Mouse (Mus musculus) liver, embryonic 12.5 days (tissue): ENCODE data around the gene Ryk. TPM values are rescaled to one million over a fixed set of nuclear protein-coding genes. Genes with fewer than 3 reads are reported as not detected.

Experiments used
- ATAC-seq: fragments of 200-750 bp; cut with Nextera tagmentation; 2 replicates; pipeline ENCODE4 v1.8.0; 2017; ENCODE audit warnings: moderate number of reproducible peaks, mild to moderate bottlenecking, moderate library complexity
- H3K27ac ChIP-seq: fragments of 300-500 bp; sonication (generic); 2 replicates; pipeline ENCODE4 v1.5.1; 2016; ENCODE audit warnings: mild to moderate bottlenecking
- H3K27me3 ChIP-seq: fragments of 300-500 bp; sonication (generic); replicated peaks from 2 replicates; pipeline ENCODE4 v1.6.1; 2016; ENCODE audit warnings: mild to moderate bottlenecking, moderate library complexity
- H3K36me3 ChIP-seq: fragments of 300-500 bp; sonication (generic); 2 replicates; pipeline ENCODE4 v1.6.1; 2016; ENCODE audit warnings: mild to moderate bottlenecking, moderate library complexity
- H3K4me1 ChIP-seq: fragments of 300-500 bp; sonication (generic); 2 replicates; pipeline ENCODE4 v1.6.1; 2016
- H3K4me2 ChIP-seq: fragments of 300-500 bp; sonication (generic); 2 replicates; pipeline ENCODE4 v1.6.1; 2016; ENCODE audit warnings: mild to moderate bottlenecking, moderate library complexity
- H3K4me3 ChIP-seq: fragments of 300-500 bp; sonication (generic); 2 replicates; pipeline ENCODE4 v1.5.1; 2016; ENCODE audit warnings: mild to moderate bottlenecking, moderate library complexity
- H3K9ac ChIP-seq: fragments of 300-500 bp; sonication (generic); 2 replicates; pipeline ENCODE4 v1.6.1; 2016; ENCODE audit warnings: mild to moderate bottlenecking, moderate library complexity
- H3K9me3 ChIP-seq: fragments of 300-500 bp; sonication (generic); replicated peaks from 2 replicates; pipeline ENCODE4 v1.6.1; 2016; ENCODE audit warnings: mild to moderate bottlenecking, moderate library complexity
- WGBS: fragments of 180-500 bp; shearing (Covaris S2); methylation state at CpG from one replicate; pipeline ENCODE4 v1.1.7; 2016; ENCODE audit not compliant: insufficient replicate concordance; 5-methylcytosine and 5-hydroxymethylcytosine counted together
- polyA plus RNA-seq: library from polyadenylated mRNA; unstranded; fragments of >200 nt; fragmentation: Nextera tagmentation; extraction: Ambion mirVana; gene quantifications from 2 replicates; pipeline ENCODE4 v1.2.1, GENCODE M21; 2016

Ryk gene
- polyA plus RNA-seq, 1 experiment from 2014 or later, result 8.3 TPM

- Histone ChIP-seq H3K27me3 (no peaks in the 10 kb centered on the region), H3K9me3 (no peaks in the 10 kb centered on the region), H3K36me3 (peaks cover 9% of the 10 kb centered on the region), H3K27ac (no peak overlapping the region), H3K4me2 (no peak overlapping the region), H3K4me1 (no peaks in the 10 kb centered on the region), H3K9ac (no peak overlapping the region), H3K4me3 (no peak overlapping the region)
- ATAC-seq, result no peak
- WGBS, result 48% methylated on average over 1 of the region's 1 CpGs
Measured at GRCm38 (mm10) chr9:102914583-102914982, 79.9 kb downstream of the Ryk start.

- no peak for ATAC-seq
Measured at GRCm38 (mm10) chr9:102915292-102915854, 80.7 kb downstream of the Ryk start.

GRCm38 (mm10) chr9:102916076-102916475, 81.4 kb downstream of the Ryk start:
- Histone ChIP-seq H3K4me2 (no peak overlapping the region), H3K36me3 (no peaks in the 10 kb centered on the region; the same call in 1 of the 2 replicates), H3K27me3 (no peaks in the 10 kb centered on the region), H3K9me3 (no peaks in the 10 kb centered on the region), H3K4me1 (no peaks in the 10 kb centered on the region), H3K9ac (no peak overlapping the region), H3K27ac (no peak overlapping the region), H3K4me3 (no peak overlapping the region)
- no peak for ATAC-seq
- 84% methylated on average over 7 of the region's 7 CpGs for WGBS

More at GRCm38 (mm10) chr9:102915292-102915854, 80.7 kb downstream of the Ryk start:
- H3K9ac ChIP-seq, result no peak overlapping the region
- WGBS, result 51% methylated on average over 3 of the region's 3 CpGs
- H3K4me3 ChIP-seq, result no peak overlapping the region
- H3K27me3 ChIP-seq, result no peaks in the 10 kb centered on the region
- no peaks in the 10 kb centered on the region for H3K4me1 ChIP-seq
- H3K27ac ChIP-seq, result no peak overlapping the region
- H3K4me2 ChIP-seq, result no peak overlapping the region
- no peaks in the 10 kb centered on the region for H3K9me3 ChIP-seq
- peaks cover 2% of the 10 kb centered on the region; the same call in 1 of the 2 replicates for H3K36me3 ChIP-seq

- Histone ChIP-seq H3K4me3 (no peak overlapping the region), H3K27me3 (no peaks in the 10 kb centered on the region), H3K9me3 (no peaks in the 10 kb centered on the region), H3K9ac (no peak overlapping the region), H3K4me2 (no peak overlapping the region), H3K27ac (no peak overlapping the region), H3K4me1 (no peaks in the 10 kb centered on the region), H3K36me3 (no peaks in the 10 kb centered on the region)
- ATAC-seq, result no peak
- WGBS, result 66% methylated on average over 8 of the region's 8 CpGs
Measured at GRCm38 (mm10) chr9:102917532-102918129, 82.9 kb downstream of the Ryk start.

GRCm38 (mm10) chr9:102919486-102919885, 84.8 kb downstream of the Ryk start:
- Histone ChIP-seq H3K9me3 (no peaks in the 10 kb centered on the region), H3K27me3 (no peaks in the 10 kb centered on the region), H3K4me3 (no peak overlapping the region), H3K27ac (no peak overlapping the region), H3K9ac (no peak overlapping the region), H3K4me2 (no peak overlapping the region), H3K4me1 (peaks cover 6% of the 10 kb centered on the region), H3K36me3 (no peaks in the 10 kb centered on the region)
- no peak for ATAC-seq
- WGBS, result 45% methylated on average over 5 of the region's 5 CpGs

- Histone ChIP-seq H3K27ac (no peak overlapping the region), H3K9me3 (no peaks in the 10 kb centered on the region), H3K36me3 (no peaks in the 10 kb centered on the region), H3K4me2 (no peak overlapping the region), H3K4me3 (no peak overlapping the region), H3K9ac (no peak overlapping the region), H3K4me1 (peaks cover 16% of the 10 kb centered on the region), H3K27me3 (no peaks in the 10 kb centered on the region)
- ATAC-seq, result no peak
- 78% methylated on average over 13 of the region's 13 CpGs for WGBS
Measured at GRCm38 (mm10) chr9:102921791-102922190, 87.1 kb downstream of the Ryk start.

- 81% methylated on average over 7 of the region's 7 CpGs for WGBS
- H3K4me3 ChIP-seq, result no peak overlapping the region
- ATAC-seq, result no peak
- no peaks in the 10 kb centered on the region for H3K27me3 ChIP-seq
- H3K27ac ChIP-seq, result no peak overlapping the region
- H3K36me3 ChIP-seq, result no peaks in the 10 kb centered on the region
- no peak overlapping the region for H3K4me2 ChIP-seq
- no peak overlapping the region for H3K9ac ChIP-seq
- no peaks in the 10 kb centered on the region for H3K9me3 ChIP-seq
- H3K4me1 ChIP-seq, result peaks cover 16% of the 10 kb centered on the region
Measured at GRCm38 (mm10) chr9:102922866-102923434, 88.2 kb downstream of the Ryk start.

- H3K4me1 ChIP-seq, result peaks cover 16% of the 10 kb centered on the region
- H3K36me3 ChIP-seq, result no peaks in the 10 kb centered on the region
- H3K9ac ChIP-seq, result no peak overlapping the region
- H3K27ac ChIP-seq, result no peak overlapping the region
- H3K4me2 ChIP-seq, result no peak overlapping the region
- no peaks in the 10 kb centered on the region for H3K27me3 ChIP-seq
- 71% methylated on average over 11 of the region's 11 CpGs for WGBS
- ATAC-seq, result no peak
- H3K4me3 ChIP-seq, result no peak overlapping the region
- no peaks in the 10 kb centered on the region for H3K9me3 ChIP-seq
Measured at GRCm38 (mm10) chr9:102923836-102924235, 89.1 kb downstream of the Ryk start.

- Histone ChIP-seq H3K9ac (no peak overlapping the region), H3K4me3 (no peak overlapping the region), H3K36me3 (no peaks in the 10 kb centered on the region), H3K27me3 (no peaks in the 10 kb centered on the region), H3K27ac (no peak overlapping the region), H3K4me2 (peak overlapping the region; percentile 41), H3K4me1 (peaks cover 16% of the 10 kb centered on the region), H3K9me3 (no peaks in the 10 kb centered on the region)
- 22% methylated on average over 15 of the region's 15 CpGs for WGBS
- ATAC-seq, result peak; percentile 54
Measured at GRCm38 (mm10) chr9:102924627-102925316, 90.1 kb downstream of the Ryk start.

- ATAC-seq, result peak; percentile 46; the same call in 1 of the 2 replicates
- WGBS, result 70% methylated on average over 3 of the region's 3 CpGs
Measured at GRCm38 (mm10) chr9:102926137-102926536, 91.4 kb downstream of the Ryk start.

GRCm38 (mm10) chr9:102929776-102930175, 95.1 kb downstream of the Ryk start:
- Histone ChIP-seq H3K27ac (no peak overlapping the region), H3K27me3 (no peaks in the 10 kb centered on the region), H3K4me2 (no peak overlapping the region), H3K36me3 (no peaks in the 10 kb centered on the region), H3K4me3 (no peak overlapping the region), H3K9me3 (no peaks in the 10 kb centered on the region), H3K9ac (no peak overlapping the region), H3K4me1 (peaks cover 21% of the 10 kb centered on the region)
- WGBS, result 79% methylated on average over 6 of the region's 6 CpGs
- ATAC-seq, result no peak

More at GRCm38 (mm10) chr9:102926137-102926536, 91.4 kb downstream of the Ryk start:
- no peaks in the 10 kb centered on the region for H3K9me3 ChIP-seq
- H3K27ac ChIP-seq, result no peak overlapping the region
- H3K27me3 ChIP-seq, result no peaks in the 10 kb centered on the region
- H3K4me1 ChIP-seq, result peaks cover 16% of the 10 kb centered on the region
- H3K4me3 ChIP-seq, result no peak overlapping the region
- H3K4me2 ChIP-seq, result no peak overlapping the region
- H3K36me3 ChIP-seq, result no peaks in the 10 kb centered on the region
- H3K9ac ChIP-seq, result no peak overlapping the region
